Mouse (Mus musculus) forebrain, embryonic 16.5 days (tissue): ENCODE data around the gene G3bp2. TPM values are rescaled to one million over a fixed set of nuclear protein-coding genes. Genes with fewer than 3 reads are reported as not detected.

Source experiments
- ATAC-seq: fragments of 200-750 bp; cut with Nextera tagmentation; 2 replicates; pipeline ENCODE4 v1.8.0; 2017; ENCODE audit warnings: mild to moderate bottlenecking, moderate library complexity
- H3K27ac ChIP-seq: fragments of 300-500 bp; sonication (generic); 2 replicates; pipeline ENCODE4 v1.5.1; 2014; ENCODE audit warnings: low read length, control low read depth
- H3K27me3 ChIP-seq: fragments of 300-500 bp; sonication (generic); replicated peaks from 2 replicates; pipeline ENCODE4 v1.6.1; 2014; ENCODE audit warnings: low read length; ENCODE audit not compliant: control insufficient read depth, insufficient read depth
- H3K36me3 ChIP-seq: fragments of 300-500 bp; sonication (generic); 2 replicates; pipeline ENCODE4 v1.6.1; 2014; ENCODE audit not compliant: control insufficient read depth, insufficient read depth
- H3K4me1 ChIP-seq: fragments of 300-500 bp; sonication (generic); replicated peaks from 2 replicates; pipeline ENCODE4 v1.6.1; 2014; ENCODE audit warnings: low read length; ENCODE audit not compliant: control insufficient read depth, insufficient read depth
- H3K4me2 ChIP-seq: fragments of 300-500 bp; sonication (generic); 2 replicates; pipeline ENCODE4 v1.6.1; 2014; ENCODE audit warnings: mild to moderate bottlenecking, low read length, control low read depth
- H3K4me3 ChIP-seq: fragments of 300-500 bp; sonication (generic); replicated peaks from 2 replicates; pipeline ENCODE4 v1.5.1; 2014; ENCODE audit warnings: mild to moderate bottlenecking, low read length, control low read depth
- H3K9ac ChIP-seq: fragments of 300-500 bp; sonication (generic); replicated peaks from 2 replicates; pipeline ENCODE4 v1.6.1; 2014; ENCODE audit warnings: low read depth, low read length, control low read depth
- H3K9me3 ChIP-seq: fragments of 300-500 bp; sonication (generic); 2 replicates; pipeline ENCODE4 v1.6.1; 2016; ENCODE audit warnings: low read length; ENCODE audit not compliant: control insufficient read depth
- WGBS: fragments of 180-500 bp; shearing (Covaris S2); extraction: QIAGEN DNeasy Blood & Tissue Kit; methylation state at CpG from one replicate; pipeline ENCODE4 v1.1.7; 2014; 5-methylcytosine and 5-hydroxymethylcytosine counted together
- polyA plus RNA-seq: library from polyadenylated mRNA; unstranded; fragments of >200 nt; fragmentation: Nextera tagmentation; extraction: Ambion mirVana; gene quantifications from 2 replicates; pipeline ENCODE4 v1.2.1, GENCODE M21; 2015

G3bp2 gene
- polyA plus RNA-seq, 1 experiment from 2014 or later = 345 TPM

DNA sequence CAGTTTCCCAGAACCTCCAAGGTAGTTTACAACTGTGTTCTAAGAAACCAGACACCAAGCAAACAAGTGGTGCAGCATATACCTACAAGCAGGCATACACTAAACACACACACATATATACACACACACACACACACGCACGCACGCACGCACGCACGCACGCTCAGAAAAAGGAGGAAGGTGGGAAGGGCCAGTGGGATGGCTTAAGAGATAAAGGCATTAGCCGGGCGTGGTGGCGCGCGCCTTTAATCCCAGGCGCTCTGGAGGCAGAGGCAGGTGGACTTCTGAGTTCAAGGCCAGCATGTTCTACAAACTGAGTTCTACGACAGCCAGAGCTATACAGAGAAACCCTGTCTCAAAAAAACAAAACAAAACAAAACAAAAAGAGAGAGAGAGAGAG is 9.5 kb downstream of the G3bp2 start:
- peaks cover 8% of the 10 kb centered on the region; the same call in 1 of the 2 replicates for H3K36me3 ChIP-seq
- H3K27ac ChIP-seq = no peak overlapping the region
- no peak overlapping the region for H3K9ac ChIP-seq
- H3K4me3 ChIP-seq = no peak overlapping the region
- WGBS = 88% methylated on average over 14 of the region's 14 CpGs
- no peaks in the 10 kb centered on the region for H3K9me3 ChIP-seq
- H3K4me2 ChIP-seq = no peak overlapping the region
- no peaks in the 10 kb centered on the region; the same call in 1 of the 2 replicates for H3K4me1 ChIP-seq
- no peak for ATAC-seq
- no peaks in the 10 kb centered on the region for H3K27me3 ChIP-seq

DNA sequence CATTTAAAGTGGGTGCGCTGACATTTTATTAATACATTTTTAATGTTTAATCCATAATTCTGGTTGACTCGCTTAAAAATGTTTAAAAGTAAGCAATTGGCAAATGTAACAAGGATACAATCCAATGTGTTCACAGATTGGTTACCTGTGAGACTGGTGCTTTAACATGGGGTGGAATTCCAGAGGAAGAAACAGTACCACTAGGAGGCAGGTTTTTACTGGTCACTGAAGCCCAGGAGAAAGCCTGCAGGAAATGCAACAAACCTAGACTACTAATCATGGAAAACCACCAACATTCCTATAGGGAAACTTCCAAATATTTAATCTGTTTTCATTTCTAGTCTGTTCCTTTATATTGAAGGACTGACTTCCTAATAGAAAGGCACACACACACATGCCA is 20.3 kb downstream of the G3bp2 start:
- Histone ChIP-seq H3K4me3 (no peak overlapping the region), H3K9me3 (no peaks in the 10 kb centered on the region), H3K4me2 (no peak overlapping the region), H3K4me1 (no peaks in the 10 kb centered on the region), H3K9ac (no peak overlapping the region), H3K27me3 (no peaks in the 10 kb centered on the region), H3K36me3 (peaks cover 30% of the 10 kb centered on the region), H3K27ac (no peak overlapping the region)
- 97% methylated on average over 2 of the region's 2 CpGs for WGBS
- no peak for ATAC-seq

DNA sequence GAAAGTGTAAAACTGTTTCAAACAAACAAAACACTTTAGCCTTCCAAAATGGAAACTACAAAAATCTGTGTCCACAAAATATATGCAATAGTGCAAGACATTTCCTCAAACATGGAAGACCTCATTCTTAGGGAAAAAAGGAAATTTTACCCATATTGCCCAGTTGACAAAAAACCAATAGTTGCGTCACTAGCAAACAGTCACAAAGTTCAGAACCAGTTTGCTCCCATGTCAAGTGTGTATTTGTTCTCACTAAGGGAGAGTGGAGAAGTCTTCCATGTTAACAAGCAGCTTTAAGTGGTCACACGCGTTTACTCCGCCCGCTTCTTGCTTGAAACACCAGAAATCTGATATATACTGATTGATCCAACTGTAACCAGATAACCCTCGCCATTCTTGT is 30.7 kb downstream of the G3bp2 start:
- peaks cover 30% of the 10 kb centered on the region; the same call in 1 of the 2 replicates for H3K36me3 ChIP-seq

DNA sequence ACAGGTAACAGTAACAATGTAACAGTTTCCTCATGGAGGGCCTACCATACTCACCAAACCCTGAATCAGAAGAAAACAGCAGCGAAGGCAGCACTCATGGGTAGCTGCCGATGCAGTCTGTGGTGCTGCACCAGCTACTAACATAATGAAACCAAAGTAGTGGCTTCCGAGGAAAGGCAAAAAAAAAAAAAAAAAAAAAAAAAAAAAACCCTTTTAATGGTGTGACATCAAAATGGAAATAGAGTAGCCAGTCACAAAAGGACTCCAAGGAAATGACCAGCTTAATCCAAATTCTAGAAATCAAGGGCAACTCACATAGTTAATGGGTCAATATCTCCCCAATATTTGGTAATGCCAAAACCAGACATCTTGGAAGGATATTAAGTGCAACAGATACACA is 33.1 kb downstream of the G3bp2 start:
- no peak overlapping the region for H3K4me2 ChIP-seq
- ATAC-seq = no peak
- H3K36me3 ChIP-seq = peaks cover 13% of the 10 kb centered on the region; the same call in 1 of the 2 replicates
- no peak overlapping the region for H3K4me3 ChIP-seq
- H3K27me3 ChIP-seq = no peaks in the 10 kb centered on the region
- no peaks in the 10 kb centered on the region for H3K9me3 ChIP-seq
- H3K4me1 ChIP-seq = no peaks in the 10 kb centered on the region
- 89% methylated on average over 3 of the region's 3 CpGs for WGBS
- no peak overlapping the region for H3K9ac ChIP-seq
- H3K27ac ChIP-seq = no peak overlapping the region

More for the DNA sequence above, 30.7 kb downstream of the G3bp2 start:
- ATAC-seq = no peak
- 96% methylated on average over 6 of the region's 6 CpGs for WGBS
- Histone ChIP-seq H3K4me3 (no peak overlapping the region), H3K4me1 (no peaks in the 10 kb centered on the region), H3K4me2 (no peak overlapping the region), H3K27me3 (no peaks in the 10 kb centered on the region), H3K9ac (no peak overlapping the region), H3K27ac (no peak overlapping the region), H3K9me3 (no peaks in the 10 kb centered on the region)

DNA sequence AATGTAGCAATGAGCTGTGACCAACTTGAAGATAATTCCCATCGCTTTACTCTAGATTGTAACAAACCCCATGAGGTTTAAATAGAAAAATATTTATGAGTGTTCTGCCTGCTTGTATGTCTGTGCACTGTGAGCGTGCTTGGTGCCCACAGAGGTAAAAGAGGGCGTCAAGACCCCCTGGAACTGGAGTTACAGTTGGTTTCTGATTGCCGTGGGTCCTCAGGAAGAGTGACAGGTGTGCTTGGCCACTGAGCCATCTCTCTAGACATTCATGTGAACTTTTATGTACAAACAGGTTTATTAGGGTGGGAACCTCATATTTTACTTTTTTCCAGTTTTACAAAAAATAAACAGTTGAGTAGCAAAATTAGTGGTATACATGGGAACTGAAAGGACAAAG is 39.7 kb downstream of the G3bp2 start, which contains the start of gene Cdkl2:
TSS of gene Cdkl2 (minus strand) at position 101 of the 400 bp plus-strand sequence.
- peak within 1 kb of the TSS; percentile 66 for H3K4me3 ChIP-seq
- H3K27ac ChIP-seq = no peak within 1 kb of the TSS; the same call in 1 of the 2 replicates
- peak within 1 kb of the TSS; percentile 84 for H3K4me2 ChIP-seq
- 0 out of 2 replicates have a peak, but pooled peaks cover 3% of the 10 kb centered on the region for H3K4me1 ChIP-seq
- no peaks in the 10 kb centered on the region for H3K9me3 ChIP-seq
- ATAC-seq = no peak
- no peaks in the 10 kb centered on the region for H3K36me3 ChIP-seq
- peak within 1 kb of the TSS; percentile 55 for H3K9ac ChIP-seq
- H3K27me3 ChIP-seq = peaks cover 11% of the 10 kb centered on the region
- WGBS = 77% methylated on average over 4 of the region's 4 CpGs

DNA sequence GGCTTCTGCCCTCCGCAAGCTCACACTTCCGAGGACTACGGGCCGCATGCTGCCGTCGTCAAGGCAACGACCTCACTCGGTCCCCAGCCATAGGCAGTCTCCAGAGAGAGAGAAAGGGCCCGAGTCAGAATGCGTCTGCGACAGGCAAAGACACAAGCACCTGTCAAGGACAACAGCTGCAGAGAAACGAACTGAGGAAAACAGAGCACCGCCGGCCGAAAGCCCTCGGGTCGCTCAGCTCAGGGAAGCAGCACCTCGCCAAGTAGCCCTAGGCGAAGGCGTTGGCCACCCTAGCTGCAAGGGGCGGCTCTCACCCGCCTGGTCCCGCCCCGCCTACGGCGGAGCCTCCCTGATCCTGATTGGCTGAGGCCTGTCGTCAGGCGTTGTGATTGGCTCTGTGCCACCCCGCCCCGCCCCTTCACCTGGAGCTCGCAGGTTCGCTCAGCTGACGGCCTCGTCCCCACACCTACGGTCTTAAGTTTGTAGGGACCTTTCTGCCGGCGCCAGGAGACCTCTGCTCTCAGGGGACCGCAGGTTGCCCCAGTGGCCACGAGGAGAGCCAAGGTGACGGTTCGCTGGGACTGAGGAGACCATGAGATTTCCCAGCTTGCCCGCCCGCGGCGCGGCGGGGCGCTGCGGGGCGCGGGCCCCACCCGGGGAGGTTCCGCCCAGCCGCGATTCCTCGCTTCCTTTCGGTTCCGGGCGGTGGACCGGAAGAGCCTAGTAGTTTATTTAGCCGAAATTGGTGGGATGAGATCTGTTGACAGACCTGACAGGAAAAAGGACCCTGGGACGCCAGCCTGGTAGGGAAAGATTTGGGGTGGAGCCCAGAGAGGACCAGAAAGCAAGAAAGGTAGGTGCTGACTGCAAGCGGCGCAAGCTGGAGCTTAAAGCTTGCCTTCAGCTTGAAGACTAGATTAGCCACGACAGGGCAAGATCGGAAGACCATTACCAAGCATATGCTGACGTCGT is 40.9 kb downstream of the G3bp2 start:
- 0 out of 2 replicates have a peak, but pooled peaks cover 3% of the 10 kb centered on the region for H3K4me1 ChIP-seq
- ATAC-seq = peak; percentile 98
- under 1% methylated on average over 68 of the region's 68 CpGs for WGBS
- no peaks in the 10 kb centered on the region for H3K36me3 ChIP-seq
- H3K27me3 ChIP-seq = peaks cover 11% of the 10 kb centered on the region
- peak overlapping the region; percentile 66 for H3K4me3 ChIP-seq
- peak overlapping the region; percentile 84 for H3K4me2 ChIP-seq
- no peaks in the 10 kb centered on the region for H3K9me3 ChIP-seq
- no peak overlapping the region; the same call in 1 of the 2 replicates for H3K27ac ChIP-seq
- H3K9ac ChIP-seq = peak overlapping the region; percentile 55

DNA sequence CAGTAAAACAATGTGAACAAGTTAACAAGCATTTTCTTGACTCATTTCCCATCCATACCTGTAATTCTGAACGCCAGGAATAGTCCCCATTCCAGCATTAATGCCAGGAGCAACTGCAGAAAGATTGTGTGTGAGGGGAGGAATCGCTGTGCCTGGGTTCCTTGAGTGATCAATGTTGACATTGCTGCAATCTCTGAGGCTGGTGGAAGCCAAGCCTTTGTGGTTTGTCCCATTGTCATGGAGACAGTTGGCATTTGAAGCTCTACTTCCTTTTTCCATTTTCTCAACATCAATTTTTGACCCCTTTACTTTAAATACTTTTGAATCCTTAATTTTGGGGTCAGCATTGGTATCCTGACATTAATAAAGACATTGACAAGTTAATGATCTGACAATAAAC is 63.6 kb downstream of the G3bp2 start:
- no peak for ATAC-seq
- no peak overlapping the region for H3K4me3 ChIP-seq
- H3K27ac ChIP-seq = no peak overlapping the region
- 61% methylated on average over 2 of the region's 2 CpGs for WGBS
- no peak overlapping the region for H3K4me2 ChIP-seq
- no peaks in the 10 kb centered on the region for H3K9me3 ChIP-seq
- no peaks in the 10 kb centered on the region for H3K27me3 ChIP-seq
- no peak overlapping the region for H3K9ac ChIP-seq
- no peaks in the 10 kb centered on the region for H3K36me3 ChIP-seq
- no peaks in the 10 kb centered on the region for H3K4me1 ChIP-seq

DNA sequence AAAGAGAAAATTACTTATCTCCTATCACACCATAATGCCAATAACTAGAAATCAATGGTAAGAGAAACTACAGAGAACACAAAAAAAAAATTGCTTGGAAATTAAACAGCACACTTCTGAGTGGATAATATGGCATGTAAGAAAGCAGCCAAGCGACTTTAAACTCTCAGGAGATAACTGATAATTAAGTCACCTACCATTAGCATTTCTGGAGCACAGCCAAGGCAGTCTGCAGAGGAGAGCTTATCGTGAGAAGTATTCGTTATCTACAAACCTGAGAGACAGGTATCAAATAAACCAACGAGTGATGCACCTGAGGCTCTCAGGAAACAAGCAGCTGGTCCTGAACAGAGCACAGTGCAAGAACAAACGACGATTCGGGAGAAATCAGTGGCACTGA is 71.8 kb downstream of the G3bp2 start:
- Histone ChIP-seq H3K4me2 (no peak overlapping the region), H3K4me3 (no peak overlapping the region), H3K27ac (no peak overlapping the region), H3K9ac (no peak overlapping the region), H3K9me3 (no peaks in the 10 kb centered on the region), H3K36me3 (no peaks in the 10 kb centered on the region), H3K27me3 (no peaks in the 10 kb centered on the region), H3K4me1 (no peaks in the 10 kb centered on the region)
- 61% methylated on average over 7 of the region's 7 CpGs for WGBS
- no peak for ATAC-seq

DNA sequence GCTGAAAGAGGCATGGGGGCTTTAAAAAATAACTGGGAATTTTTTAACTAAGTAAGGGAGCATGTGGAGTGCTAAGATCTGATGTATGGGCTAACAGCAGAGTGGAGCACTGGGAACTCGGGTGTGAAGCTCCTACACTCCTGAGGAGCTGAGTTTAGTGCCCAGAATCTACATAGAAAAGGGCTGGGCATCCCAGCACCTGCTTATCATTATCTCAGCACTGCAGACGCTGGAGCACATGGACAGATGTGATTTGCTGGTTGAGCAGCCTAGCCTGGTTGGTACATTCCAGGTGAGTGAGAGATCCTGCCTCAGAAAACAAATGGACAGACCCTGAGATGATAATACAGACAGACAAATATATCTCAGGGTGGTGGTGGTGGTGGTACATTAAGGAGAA is 73.7 kb downstream of the G3bp2 start:
- no peak for ATAC-seq
- H3K27ac ChIP-seq = no peak overlapping the region
- no peaks in the 10 kb centered on the region for H3K4me1 ChIP-seq
- no peak overlapping the region for H3K4me2 ChIP-seq
- no peaks in the 10 kb centered on the region for H3K27me3 ChIP-seq
- WGBS = 49% methylated on average over 2 of the region's 2 CpGs
- no peaks in the 10 kb centered on the region for H3K9me3 ChIP-seq
- no peak overlapping the region for H3K9ac ChIP-seq
- no peaks in the 10 kb centered on the region for H3K36me3 ChIP-seq
- H3K4me3 ChIP-seq = no peak overlapping the region
